Mouse (Mus musculus) heart, postnatal 0 days (tissue): ENCODE measurements around the gene Egr2.

Experiments used
- CTCF ChIP-seq: IDR thresholded peaks from 2 replicates; pipeline ENCODE4 v1.5.1; 2016; ENCODE audit warnings: antibody characterized with exemption, control low read depth, low read depth
- EP300 ChIP-seq: IDR thresholded peaks from 2 replicates; pipeline ENCODE4 v1.6.1; 2016; ENCODE audit warnings: antibody characterized with exemption, low read depth

DNA sequence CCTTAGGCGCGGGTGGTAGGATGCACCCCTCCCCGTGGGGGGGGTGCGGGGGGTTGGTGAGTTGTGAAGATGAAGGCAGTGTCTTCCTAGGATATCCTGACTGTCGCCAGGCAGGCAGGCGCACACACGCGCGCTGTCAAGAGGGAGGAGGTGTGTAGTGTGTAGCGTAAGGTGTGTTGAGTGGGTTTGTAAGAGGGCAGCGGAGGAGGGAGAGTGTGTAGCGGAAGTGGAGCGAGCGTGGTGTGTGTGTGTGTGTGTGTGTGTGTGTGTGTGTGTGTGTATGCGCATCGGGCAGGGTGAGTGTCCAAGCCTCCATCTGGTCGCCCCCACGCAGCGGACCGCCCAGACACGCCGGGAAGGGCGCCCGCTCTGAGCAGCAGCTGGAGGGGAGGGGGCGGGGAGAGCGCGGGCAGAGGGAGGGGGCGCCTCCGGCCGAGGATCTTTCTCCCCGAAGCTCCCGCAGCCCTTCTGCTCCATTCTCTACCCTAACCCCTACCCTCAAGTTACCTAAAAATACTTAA is 1.4 kb downstream of the Egr2 start:
- TF ChIP-seq CTCF (no peak), EP300 (no peak)
